Mouse (Mus musculus): Measurements from ENCODE around the gene Mapkapk3. TPM values are rescaled to one million over a fixed set of nuclear protein-coding genes. Genes with fewer than 3 reads are reported as not detected.

Gene Mapkapk3
- total and polyA plus RNA-seq, 3 experiments = 26.1 to 36.0 (median 29.0) TPM

DNA sequence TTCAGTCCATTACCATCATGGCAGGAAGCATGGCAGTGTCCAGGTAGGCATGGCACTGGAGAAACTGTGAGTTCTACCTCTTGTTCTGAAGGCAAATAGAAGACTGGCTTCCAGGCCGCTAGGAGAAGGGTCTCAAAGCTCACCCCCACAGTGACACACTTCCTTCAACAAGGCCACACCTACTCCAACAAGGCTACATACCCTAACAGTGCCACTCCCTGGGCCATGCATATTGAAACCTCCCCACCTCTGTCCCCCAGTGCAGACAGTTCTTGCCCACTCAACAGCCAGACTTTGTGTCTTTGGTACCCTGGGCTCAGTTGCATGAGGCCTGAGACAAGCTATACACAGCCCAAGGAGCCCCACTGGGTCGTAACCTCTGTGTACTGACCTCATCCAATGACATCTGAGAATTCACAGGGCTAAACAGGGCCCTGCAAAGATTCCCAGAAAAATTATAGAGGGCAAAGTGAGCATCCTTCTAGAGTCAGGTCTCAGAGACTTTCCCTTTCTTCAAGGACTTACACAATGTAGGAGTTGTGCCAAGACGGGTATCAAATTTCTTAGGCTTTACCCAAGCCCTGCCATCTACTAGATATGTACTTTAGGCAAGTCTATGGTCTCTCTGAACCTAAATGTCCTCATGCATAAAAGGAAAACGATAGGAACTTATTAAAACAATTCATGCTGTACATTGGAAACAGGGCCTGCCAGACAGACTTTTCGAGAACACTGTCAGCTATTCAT is 8.3 kb downstream of the Mapkapk3 start:
- intact Hi-C loops (cut with DNase I) = no loop called here
- no peak overlapping the region for H3K27ac ChIP-seq
- no peaks in the 10 kb centered on the region for H3K36me3 ChIP-seq (ENCODE audit: control insufficient read depth, insufficient read depth, low read length)
- peaks cover 2% of the 10 kb centered on the region; the same call in 1 of the 2 replicates for H3K79me2 ChIP-seq (replicated peaks; ENCODE audit: control insufficient read depth, insufficient read depth, low read length)
- H3K27me3 ChIP-seq (ENCODE audit: control insufficient read depth, insufficient read depth, low read length) = no peaks in the 10 kb centered on the region
- H3K4me1 ChIP-seq (ENCODE audit: control insufficient read depth, insufficient read depth, low read length) = peaks cover 17% of the 10 kb centered on the region
- H3K9ac ChIP-seq (ENCODE audit: low read depth, low read length) = no peak overlapping the region
- no peak overlapping the region for H3K4me3 ChIP-seq
- TF ChIP-seq CTCF (IDR thresholded peaks at IDR 0.05) (no peak), EP300 (IDR thresholded peaks at IDR 0.05; ENCODE audit: insufficient read depth, low read depth, low read length) (no peak), POLR2A (IDR thresholded peaks at IDR 0.05; ENCODE audit: insufficient read depth, low read depth, low read length) (no peak)
- DNase-seq = no peak
- 91% methylated on average over 5 of the region's 5 CpGs for WGBS

DNA sequence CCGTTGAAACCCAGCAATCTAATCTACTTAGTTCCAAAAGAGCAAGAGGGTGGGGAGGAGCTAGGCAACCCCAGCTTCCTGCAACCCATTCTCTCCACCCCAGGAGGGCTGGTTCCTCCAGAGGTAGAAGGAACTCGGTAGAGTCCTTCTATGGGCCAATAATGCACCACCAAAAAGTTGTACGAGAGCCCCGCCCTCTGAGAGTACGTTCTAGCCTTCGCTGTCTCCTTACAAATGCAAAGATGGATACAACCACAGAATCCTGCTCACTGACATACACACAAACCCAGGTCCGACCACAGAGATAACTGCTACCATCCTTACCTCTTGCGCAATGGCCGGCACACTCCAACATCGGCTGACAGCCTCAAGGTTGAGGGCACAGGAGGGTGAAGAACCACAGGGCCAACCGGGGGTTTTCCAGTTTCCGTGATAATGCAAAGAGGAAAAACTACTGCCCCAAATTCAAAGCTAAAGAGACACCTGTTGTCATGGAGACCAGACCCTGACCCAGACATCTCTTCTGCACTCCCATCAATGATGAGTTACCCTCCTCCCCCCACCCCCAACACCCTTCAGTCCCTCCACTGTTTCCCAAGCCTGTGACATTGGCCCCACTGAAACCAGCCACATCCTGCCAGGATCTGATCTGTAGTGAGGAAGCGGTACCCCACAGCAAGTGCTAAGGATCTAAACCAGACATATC is 9.2 kb downstream of the Mapkapk3 start:
- Histone ChIP-seq H3K27me3 (ENCODE audit: control insufficient read depth, insufficient read depth, low read length) (no peaks in the 10 kb centered on the region), H3K27ac (peak overlapping the region; percentile 17; the same call in 1 of the 2 replicates), H3K36me3 (ENCODE audit: control insufficient read depth, insufficient read depth, low read length) (no peaks in the 10 kb centered on the region), H3K79me2 (replicated peaks; ENCODE audit: control insufficient read depth, insufficient read depth, low read length) (peaks cover 2% of the 10 kb centered on the region; the same call in 1 of the 2 replicates), H3K4me1 (ENCODE audit: control insufficient read depth, insufficient read depth, low read length) (peaks cover 20% of the 10 kb centered on the region), H3K4me3 (no peak overlapping the region), H3K9ac (ENCODE audit: low read depth, low read length) (no peak overlapping the region)
- intact Hi-C loops (cut with DNase I) = no loop called here
- no peak for TF ChIP-seq CTCF (IDR thresholded peaks at IDR 0.05)
- no peak for TF ChIP-seq EP300 (IDR thresholded peaks at IDR 0.05; ENCODE audit: insufficient read depth, low read depth, low read length)
- TF ChIP-seq POLR2A (IDR thresholded peaks at IDR 0.05; ENCODE audit: insufficient read depth, low read depth, low read length) = no peak
- DNase-seq = no peak
- 58% methylated on average over 13 of the region's 13 CpGs for WGBS

DNA sequence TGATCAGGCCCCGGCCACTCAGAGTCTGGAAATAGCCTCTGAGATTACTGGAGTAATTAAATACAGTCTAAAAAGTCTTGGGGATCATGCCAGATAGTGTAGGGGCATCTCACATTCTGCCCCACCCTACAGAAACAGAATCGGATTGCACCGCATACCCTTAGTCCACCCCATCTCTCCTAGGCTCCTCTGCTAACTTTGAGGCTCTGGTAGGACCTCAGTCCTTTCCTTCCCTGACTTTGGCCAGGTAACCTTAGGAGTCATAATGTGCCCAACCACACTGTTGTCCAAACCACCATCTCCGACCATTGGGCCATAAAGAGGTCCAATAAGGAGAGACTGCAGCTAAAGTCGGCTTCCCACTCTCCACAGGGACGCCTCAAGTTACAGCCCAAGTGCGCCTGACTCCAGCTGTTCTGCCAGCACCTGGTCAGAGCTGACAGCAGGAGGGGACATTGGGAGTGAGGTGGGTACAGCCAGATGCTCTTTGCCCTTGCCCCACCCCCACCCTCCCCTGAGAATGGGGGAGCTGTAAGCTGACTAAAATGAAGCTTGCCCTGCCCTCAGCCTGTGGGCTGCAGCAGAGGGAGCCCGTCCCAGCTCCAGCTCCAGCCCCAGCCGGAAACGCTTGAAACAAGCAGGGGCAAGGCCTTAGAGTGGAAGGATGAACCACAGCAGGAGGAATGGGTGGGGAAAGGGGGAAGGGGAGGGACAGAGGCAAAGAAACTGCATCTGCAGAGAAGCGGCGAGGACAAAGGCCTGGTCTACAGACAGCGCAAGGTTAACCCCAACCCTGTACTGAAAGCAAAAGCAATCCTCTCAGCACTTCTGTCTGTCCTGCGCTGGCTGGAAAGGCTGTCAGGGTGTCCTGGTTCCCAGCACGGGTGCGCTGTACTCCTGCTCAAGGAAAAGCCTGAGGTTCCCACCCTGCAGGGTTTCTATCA is 10.0 kb downstream of the Mapkapk3 start:
- peak overlapping the region; percentile 17; the same call in 1 of the 2 replicates for H3K27ac ChIP-seq
- WGBS = 40% methylated on average over 16 of the region's 16 CpGs
- peak in 1 of 2 experiments; percentile 41 for DNase-seq
- intact Hi-C loops (cut with DNase I) = no loop called here
- H3K27me3 ChIP-seq (ENCODE audit: control insufficient read depth, insufficient read depth, low read length) = no peaks in the 10 kb centered on the region
- no peak overlapping the region for H3K4me3 ChIP-seq
- H3K36me3 ChIP-seq (ENCODE audit: control insufficient read depth, insufficient read depth, low read length) = no peaks in the 10 kb centered on the region
- no peak overlapping the region for H3K9ac ChIP-seq (ENCODE audit: low read depth, low read length)
- H3K79me2 ChIP-seq (replicated peaks; ENCODE audit: control insufficient read depth, insufficient read depth, low read length) = peaks cover 2% of the 10 kb centered on the region; the same call in 1 of the 2 replicates
- peaks cover 23% of the 10 kb centered on the region for H3K4me1 ChIP-seq (ENCODE audit: control insufficient read depth, insufficient read depth, low read length)
- no peak for TF ChIP-seq POLR2A (IDR thresholded peaks at IDR 0.05; ENCODE audit: insufficient read depth, low read depth, low read length)

DNA sequence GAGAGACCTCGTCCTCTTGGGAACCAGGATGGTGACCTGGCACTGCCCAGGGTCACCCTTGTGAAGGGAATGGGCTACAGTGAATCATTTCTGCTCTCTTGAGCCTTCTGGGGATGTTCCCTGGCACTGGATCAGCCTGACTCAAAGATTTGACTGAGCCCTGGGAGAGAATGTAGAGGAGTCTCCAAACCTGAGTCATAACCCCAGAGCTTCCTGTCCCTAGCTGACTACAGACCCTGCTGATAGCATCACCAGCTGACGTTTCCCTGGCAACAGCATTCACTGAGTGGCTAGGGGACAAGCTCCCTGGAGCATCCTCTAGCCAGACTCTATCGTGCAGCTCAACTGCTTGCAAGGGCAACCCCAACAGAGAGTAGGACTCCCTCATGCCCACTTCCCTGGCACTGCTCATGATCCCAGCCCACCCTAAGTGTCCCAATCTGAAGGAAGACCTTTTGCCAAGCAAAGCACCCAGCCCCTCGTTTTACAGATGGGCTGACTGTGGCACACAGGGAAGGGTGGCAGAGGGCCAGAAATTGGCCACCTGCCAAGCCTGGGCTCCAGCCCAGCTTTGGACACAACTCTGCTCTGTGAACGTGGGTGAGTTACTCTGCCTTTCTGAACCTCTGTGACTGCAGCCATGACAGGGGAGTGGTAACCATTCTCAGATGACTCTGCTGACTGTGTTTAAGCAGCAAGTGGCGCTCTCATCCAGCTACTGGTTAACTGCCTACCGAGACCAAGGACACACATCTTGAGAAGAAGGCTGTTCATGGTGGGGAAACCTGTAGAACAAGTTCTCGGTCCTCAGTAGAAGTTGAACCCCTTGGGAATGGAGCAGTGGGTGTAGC is 10.9 kb downstream of the Mapkapk3 start:
- intact Hi-C loops (cut with DNase I) = no loop called here

DNA sequence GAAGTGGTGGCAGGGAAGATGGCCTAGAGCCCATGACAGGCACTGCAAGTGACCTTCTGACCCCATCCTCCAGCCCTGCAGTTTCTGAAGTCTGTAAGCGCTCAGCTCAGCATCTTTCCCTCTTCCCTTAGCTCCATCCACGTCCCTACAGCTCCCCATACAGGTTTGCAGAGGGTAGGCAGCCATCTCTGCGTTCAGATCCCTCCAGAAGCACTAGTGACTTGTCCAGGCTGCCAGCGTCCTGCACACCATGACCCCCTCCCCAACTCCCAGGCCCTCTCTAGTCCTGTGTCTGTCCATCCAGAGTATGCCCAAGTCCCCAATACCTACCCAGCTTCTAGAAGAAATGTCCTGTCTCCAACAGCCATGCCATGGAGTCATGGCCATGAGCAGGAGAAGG is 11.6 kb downstream of the Mapkapk3 start:
- no peak overlapping the region for H3K9ac ChIP-seq (ENCODE audit: low read depth, low read length)
- intact Hi-C loops (cut with DNase I) = no loop called here
- no peak overlapping the region for H3K4me3 ChIP-seq
- H3K79me2 ChIP-seq (replicated peaks; ENCODE audit: control insufficient read depth, insufficient read depth, low read length) = peaks cover 2% of the 10 kb centered on the region; the same call in 1 of the 2 replicates
- no peaks in the 10 kb centered on the region for H3K27me3 ChIP-seq (ENCODE audit: control insufficient read depth, insufficient read depth, low read length)
- H3K4me1 ChIP-seq (ENCODE audit: control insufficient read depth, insufficient read depth, low read length) = peaks cover 23% of the 10 kb centered on the region
- DNase-seq = no peak
- no peak overlapping the region for H3K27ac ChIP-seq
- no peaks in the 10 kb centered on the region for H3K36me3 ChIP-seq (ENCODE audit: control insufficient read depth, insufficient read depth, low read length)
- 67% methylated on average over 4 of the region's 4 CpGs for WGBS
- TF ChIP-seq EP300 (IDR thresholded peaks at IDR 0.05; ENCODE audit: insufficient read depth, low read depth, low read length) = no peak
- TF ChIP-seq CTCF (IDR thresholded peaks at IDR 0.05) = peak; percentile 41
- TF ChIP-seq POLR2A (IDR thresholded peaks at IDR 0.05; ENCODE audit: insufficient read depth, low read depth, low read length) = no peak

More for the DNA sequence above, 10.9 kb downstream of the Mapkapk3 start:
- Histone ChIP-seq H3K79me2 (replicated peaks; ENCODE audit: control insufficient read depth, insufficient read depth, low read length) (peaks cover 2% of the 10 kb centered on the region; the same call in 1 of the 2 replicates), H3K27ac (no peak overlapping the region), H3K27me3 (ENCODE audit: control insufficient read depth, insufficient read depth, low read length) (no peaks in the 10 kb centered on the region), H3K4me3 (no peak overlapping the region), H3K9ac (ENCODE audit: low read depth, low read length) (no peak overlapping the region), H3K36me3 (ENCODE audit: control insufficient read depth, insufficient read depth, low read length) (no peaks in the 10 kb centered on the region), H3K4me1 (ENCODE audit: control insufficient read depth, insufficient read depth, low read length) (peaks cover 23% of the 10 kb centered on the region)
- TF ChIP-seq EP300 (IDR thresholded peaks at IDR 0.05; ENCODE audit: insufficient read depth, low read depth, low read length) = no peak
- no peak for TF ChIP-seq POLR2A (IDR thresholded peaks at IDR 0.05; ENCODE audit: insufficient read depth, low read depth, low read length)
- no peak for TF ChIP-seq CTCF (IDR thresholded peaks at IDR 0.05)
- peak; percentile 51 to 60 for DNase-seq
- 36% methylated on average over 8 of the region's 8 CpGs for WGBS

All from heart, adult 2 months (tissue).